Mouse (Mus musculus) lung, embryonic 16.5 days (tissue): ENCODE measurements around the gene Phf20. TPM values are rescaled to one million over a fixed set of nuclear protein-coding genes. Genes with fewer than 3 reads are reported as not detected.
"Not testable (repeated sequence)": the region's sequence is repeated elsewhere in the genome, so short reads cannot be mapped to it uniquely, and the experiment has no call there.

Experiments
- ATAC-seq: fragments of 200-750 bp; cut with Nextera tagmentation; 2 replicates; pipeline ENCODE4 v1.8.0; 2017; ENCODE audit warnings: low read depth, mild to moderate bottlenecking, moderate library complexity
- H3K27ac ChIP-seq: fragments of 300-500 bp; sonication (generic); 2 replicates; pipeline ENCODE4 v1.5.1; 2014; ENCODE audit warnings: mild to moderate bottlenecking, control low read depth, low read length
- H3K27me3 ChIP-seq: fragments of 300-500 bp; sonication (generic); 2 replicates; pipeline ENCODE4 v1.6.1; 2014; ENCODE audit warnings: low read depth, low read length, mixed read lengths; ENCODE audit not compliant: control insufficient read depth, insufficient read depth
- H3K36me3 ChIP-seq: fragments of 300-500 bp; sonication (generic); 2 replicates; pipeline ENCODE4 v1.6.1; 2014; ENCODE audit warnings: low read length; ENCODE audit not compliant: control insufficient read depth, insufficient read depth
- H3K4me1 ChIP-seq: fragments of 300-500 bp; sonication (generic); replicated peaks from 2 replicates; pipeline ENCODE4 v1.6.1; 2014; ENCODE audit warnings: low read length, mixed read lengths; ENCODE audit not compliant: control insufficient read depth, insufficient read depth
- H3K4me2 ChIP-seq: fragments of 300-500 bp; sonication (generic); 2 replicates; pipeline ENCODE4 v1.6.1; 2014; ENCODE audit warnings: low read depth, low read length, control low read depth
- H3K4me3 ChIP-seq: fragments of 300-500 bp; sonication (generic); 2 replicates; pipeline ENCODE4 v1.5.1; 2014; ENCODE audit warnings: mild to moderate bottlenecking, low read length, control low read depth
- H3K9ac ChIP-seq: fragments of 300-500 bp; sonication (generic); 2 replicates; pipeline ENCODE4 v1.6.1; 2014; ENCODE audit warnings: low read length, control low read depth
- H3K9me3 ChIP-seq: fragments of 300-500 bp; sonication (generic); 2 replicates; pipeline ENCODE4 v1.6.1; 2016; ENCODE audit warnings: low read length; ENCODE audit not compliant: control insufficient read depth
- WGBS: fragments of 180-500 bp; shearing (Covaris S2); extraction: QIAGEN DNeasy Blood & Tissue Kit; methylation state at CpG from one replicate; pipeline ENCODE4 v1.1.7; 2014; 5-methylcytosine and 5-hydroxymethylcytosine counted together
- polyA plus RNA-seq: library from polyadenylated mRNA; unstranded; fragments of >200 nt; fragmentation: Nextera tagmentation; extraction: Ambion mirVana; gene quantifications from 2 replicates; pipeline ENCODE4 v1.2.1, GENCODE M21; 2015

Phf20 gene
- polyA plus RNA-seq, 1 experiment from 2014 or later = 62.8 TPM

GRCm38 (mm10) chr2:156227689-156228088 is 31.4 kb downstream of the Phf20 start:
- peaks cover 15% of the 10 kb centered on the region for H3K36me3 ChIP-seq
- 92% methylated on average over 1 of the region's 1 CpGs for WGBS
- ATAC-seq = no peak

DNA sequence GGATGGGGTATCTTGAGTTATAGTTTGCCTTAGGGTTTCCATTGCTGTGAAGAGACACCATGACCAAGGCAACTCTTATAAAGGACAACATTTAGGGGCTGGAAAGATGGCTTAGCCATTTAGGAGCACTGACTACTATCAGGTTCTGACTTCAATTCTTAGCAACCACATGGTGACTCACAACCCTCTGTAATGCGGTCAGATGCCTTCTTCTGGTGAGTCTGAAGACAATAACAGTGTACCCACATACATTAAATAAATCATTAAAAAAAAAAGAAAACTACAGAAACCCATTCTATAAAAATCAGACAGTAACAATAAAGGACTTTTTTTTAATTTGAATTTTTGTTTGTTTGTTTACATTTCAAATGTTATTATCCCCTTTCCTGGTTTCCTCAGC is 32.9 kb downstream of the Phf20 start:
- WGBS = 100% methylated on average over 1 of the region's 1 CpGs
- H3K27me3 ChIP-seq = no peaks in the 10 kb centered on the region
- H3K4me3 ChIP-seq = no peak overlapping the region
- H3K4me1 ChIP-seq = no peaks in the 10 kb centered on the region
- no peaks in the 10 kb centered on the region for H3K9me3 ChIP-seq
- no peak overlapping the region for H3K4me2 ChIP-seq
- peaks cover 13% of the 10 kb centered on the region for H3K36me3 ChIP-seq
- no peak for ATAC-seq
- H3K27ac ChIP-seq = no peak overlapping the region
- no peak overlapping the region for H3K9ac ChIP-seq

More at GRCm38 (mm10) chr2:156227689-156228088, 31.4 kb downstream of the Phf20 start:
- Histone ChIP-seq H3K27me3 (no peaks in the 10 kb centered on the region), H3K4me1 (no peaks in the 10 kb centered on the region), H3K4me2 (no peak overlapping the region), H3K9ac (no peak overlapping the region), H3K27ac (no peak overlapping the region), H3K4me3 (no peak overlapping the region), H3K9me3 (no peaks in the 10 kb centered on the region)

GRCm38 (mm10) chr2:156231340-156231739 is 35.1 kb downstream of the Phf20 start:
- Histone ChIP-seq H3K9me3 (no peaks in the 10 kb centered on the region), H3K4me3 (no peak overlapping the region), H3K36me3 (peaks cover 12% of the 10 kb centered on the region), H3K27ac (no peak overlapping the region), H3K4me1 (no peaks in the 10 kb centered on the region), H3K27me3 (no peaks in the 10 kb centered on the region), H3K9ac (no peak overlapping the region), H3K4me2 (no peak overlapping the region)
- no peak for ATAC-seq

DNA sequence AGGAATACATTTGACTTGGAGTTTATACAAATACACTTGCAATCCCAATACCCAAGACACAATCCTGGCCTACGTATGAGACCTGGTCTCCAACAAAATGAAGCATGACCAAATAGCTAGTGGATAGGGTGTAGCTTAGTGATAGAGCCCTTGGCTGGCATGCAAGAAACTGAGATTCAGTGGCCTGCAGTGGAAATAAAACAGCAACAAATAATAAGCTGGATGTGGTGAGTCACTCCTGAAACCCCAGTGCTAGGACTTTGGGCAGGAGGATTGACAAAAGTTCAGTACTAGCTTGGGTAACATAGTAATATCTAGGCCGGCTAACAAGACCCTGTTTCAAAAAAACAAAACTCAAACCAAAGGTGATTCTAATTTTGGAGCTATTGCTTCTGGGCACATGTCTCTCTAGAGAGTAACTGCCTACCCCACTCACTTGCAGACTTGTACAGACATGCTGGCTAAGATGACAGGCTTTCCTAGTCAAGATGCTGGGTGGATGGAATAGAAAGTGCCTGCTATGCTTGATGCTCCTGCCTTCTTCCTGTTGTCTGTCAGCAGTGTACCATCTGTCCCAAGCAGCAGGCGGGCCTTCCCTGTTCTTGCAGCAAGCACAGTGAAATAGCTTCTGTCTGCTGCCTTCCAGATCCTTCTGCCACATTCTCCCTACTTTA is 37.1 kb downstream of the Phf20 start:
- H3K27me3 ChIP-seq = no peaks in the 10 kb centered on the region
- no peak overlapping the region for H3K4me2 ChIP-seq
- H3K9me3 ChIP-seq = no peaks in the 10 kb centered on the region
- no peak for ATAC-seq
- H3K27ac ChIP-seq = no peak overlapping the region
- no peaks in the 10 kb centered on the region for H3K4me1 ChIP-seq
- no peak overlapping the region for H3K9ac ChIP-seq
- H3K4me3 ChIP-seq = no peak overlapping the region
- H3K36me3 ChIP-seq = peaks cover 12% of the 10 kb centered on the region
- whole genome bisulfite sequencing = 88% methylated on average over 3 of the region's 3 CpGs

DNA sequence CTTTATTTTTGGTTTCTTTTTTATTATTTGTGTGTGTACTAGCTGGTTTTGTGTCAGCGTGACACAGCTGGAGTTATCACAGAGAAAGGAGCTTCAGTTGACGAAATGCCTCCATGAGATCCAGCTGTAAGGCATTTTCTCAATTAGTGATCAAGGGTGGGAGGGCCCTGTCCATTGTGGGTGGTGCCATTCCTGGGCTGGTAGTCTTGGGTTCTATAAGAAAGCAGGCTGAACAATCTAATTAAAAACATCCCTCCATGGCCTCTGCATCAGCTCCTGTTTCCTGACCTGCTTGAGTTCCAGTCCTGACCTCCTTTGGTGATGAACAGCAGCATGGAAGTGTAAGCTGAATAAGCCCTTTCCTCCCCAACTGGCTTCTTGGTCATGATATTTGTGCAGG is 37.8 kb downstream of the Phf20 start:
- H3K27me3 ChIP-seq, H3K4me1 ChIP-seq, ATAC-seq, H3K9me3 ChIP-seq, H3K9ac ChIP-seq, H3K4me2 ChIP-seq, H3K27ac ChIP-seq, H3K4me3 ChIP-seq: not testable (repeated sequence)
- peaks cover 11% of the 10 kb centered on the region for H3K36me3 ChIP-seq
- WGBS = 78% methylated on average over 2 of the region's 2 CpGs

DNA sequence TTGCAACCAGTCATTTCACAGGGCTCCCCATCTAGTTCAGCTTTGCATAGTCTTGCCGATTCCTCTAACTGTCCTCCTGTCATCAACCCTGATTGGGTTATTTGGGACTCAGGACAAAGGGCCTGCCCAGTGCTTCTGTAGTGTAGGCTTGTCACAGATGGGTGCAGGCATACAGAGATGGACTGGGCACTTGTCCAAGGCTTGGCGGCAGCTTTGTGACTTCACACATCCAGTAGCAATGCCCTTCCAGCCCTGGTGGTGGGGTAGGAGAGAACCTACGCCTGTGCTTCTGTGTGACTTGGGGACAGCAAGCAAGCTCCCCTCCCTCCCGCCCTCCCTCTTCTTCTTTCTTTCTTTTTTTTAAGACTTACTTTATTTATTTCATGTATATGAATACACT is 39.6 kb downstream of the Phf20 start:
- ATAC-seq = no peak
- Histone ChIP-seq H3K4me1 (no peaks in the 10 kb centered on the region), H3K27me3 (no peaks in the 10 kb centered on the region), H3K9ac (no peak overlapping the region), H3K4me2 (no peak overlapping the region), H3K4me3 (no peak overlapping the region), H3K36me3 (peaks cover 13% of the 10 kb centered on the region), H3K9me3 (no peaks in the 10 kb centered on the region), H3K27ac (no peak overlapping the region)
- 77% methylated on average over 4 of the region's 4 CpGs for WGBS

DNA sequence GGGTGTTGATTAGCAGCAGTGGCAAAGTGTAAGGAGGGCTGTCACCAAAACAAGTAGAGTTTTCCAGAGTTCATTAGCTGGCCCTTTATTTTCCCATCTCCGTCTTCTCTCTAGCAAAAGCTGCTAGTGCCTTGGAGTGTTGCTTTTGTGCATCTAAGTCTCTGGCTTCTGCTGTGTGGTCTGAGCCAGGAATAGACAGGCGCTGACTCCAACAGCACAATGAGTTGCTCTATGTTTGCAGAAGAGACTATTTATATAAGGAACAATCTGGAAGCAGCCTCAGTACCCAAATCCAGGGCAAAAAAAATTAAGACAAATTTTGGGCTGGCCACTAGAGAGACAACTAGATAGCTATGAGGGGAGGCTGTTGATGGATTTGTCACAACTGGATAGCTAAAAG is 45.4 kb downstream of the Phf20 start:
- no peak for ATAC-seq
- Histone ChIP-seq H3K4me3 (no peak overlapping the region), H3K4me2 (no peak overlapping the region), H3K4me1 (no peaks in the 10 kb centered on the region), H3K36me3 (peaks cover 3% of the 10 kb centered on the region; the same call in 1 of the 2 replicates), H3K9me3 (no peaks in the 10 kb centered on the region), H3K27ac (no peak overlapping the region), H3K27me3 (no peaks in the 10 kb centered on the region), H3K9ac (no peak overlapping the region)
- 87% methylated on average over 2 of the region's 2 CpGs for WGBS

GRCm38 (mm10) chr2:156243011-156243410 is 46.7 kb downstream of the Phf20 start:
- WGBS = 82% methylated on average over 8 of the region's 8 CpGs
- Histone ChIP-seq H3K27ac (no peak overlapping the region), H3K9ac (no peak overlapping the region), H3K27me3 (no peaks in the 10 kb centered on the region), H3K4me1 (no peaks in the 10 kb centered on the region), H3K9me3 (no peaks in the 10 kb centered on the region), H3K4me2 (no peak overlapping the region), H3K4me3 (no peak overlapping the region), H3K36me3 (peaks cover 6% of the 10 kb centered on the region; the same call in 1 of the 2 replicates)
- no peak for ATAC-seq

GRCm38 (mm10) chr2:156247599-156247998 is 51.3 kb downstream of the Phf20 start:
- ATAC-seq = no peak
- Histone ChIP-seq H3K27ac (no peak overlapping the region), H3K36me3 (peaks cover 7% of the 10 kb centered on the region; the same call in 1 of the 2 replicates), H3K9ac (no peak overlapping the region), H3K4me1 (no peaks in the 10 kb centered on the region), H3K27me3 (no peaks in the 10 kb centered on the region), H3K4me2 (no peak overlapping the region), H3K9me3 (no peaks in the 10 kb centered on the region), H3K4me3 (no peak overlapping the region)

DNA sequence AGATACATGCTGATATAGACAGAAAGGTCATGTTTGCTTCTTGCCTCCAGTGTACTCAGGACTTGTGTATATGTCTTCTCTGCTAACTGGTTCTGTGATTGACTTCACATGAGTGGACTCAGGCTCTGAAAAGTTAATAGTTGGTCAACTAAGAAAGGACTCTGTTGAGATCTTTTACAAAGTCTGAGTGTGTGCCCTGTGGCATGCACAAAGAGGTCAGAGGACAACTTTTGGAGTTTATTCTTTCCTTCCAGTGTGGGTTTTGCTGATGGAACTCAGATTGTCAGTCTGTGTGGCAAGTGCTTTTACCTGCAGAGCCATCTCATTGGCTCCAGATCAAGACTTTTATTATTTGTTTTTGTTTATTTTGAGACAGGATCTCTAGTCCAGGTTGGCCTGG is 54.5 kb downstream of the Phf20 start:
- no peak for ATAC-seq
- no peak overlapping the region for H3K9ac ChIP-seq
- H3K4me3 ChIP-seq = no peak overlapping the region
- H3K9me3 ChIP-seq = no peaks in the 10 kb centered on the region
- no peak overlapping the region for H3K4me2 ChIP-seq
- H3K36me3 ChIP-seq = peaks cover 12% of the 10 kb centered on the region
- no peaks in the 10 kb centered on the region for H3K27me3 ChIP-seq
- no peaks in the 10 kb centered on the region for H3K4me1 ChIP-seq
- no peak overlapping the region for H3K27ac ChIP-seq
